Mouse (Mus musculus) C2C12 (cell line): ENCODE results near the gene Abhd12. TPM values are rescaled to one million over a fixed set of nuclear protein-coding genes. Genes with fewer than 3 reads are reported as not detected.
"Not testable (repeated sequence)": the region's sequence is repeated elsewhere in the genome, so short reads cannot be mapped to it uniquely, and the experiment has no call there.

Source experiments
- H3K27me3 ChIP-seq: one replicate; pipeline ENCODE4 v1.6.1; 2011; ENCODE audit not compliant: control insufficient read depth, insufficient read depth, insufficient read length
- H3K36me3 ChIP-seq: one replicate; pipeline ENCODE4 v1.6.1; 2011; ENCODE audit not compliant: control insufficient read depth, insufficient read depth
- H3K4me3 ChIP-seq: one replicate; pipeline ENCODE4 v1.5.1; 2011; ENCODE audit warnings: mild to moderate bottlenecking, control low read depth; ENCODE audit not compliant: poor library complexity, insufficient read depth, severe bottlenecking
- H3K79me2 ChIP-seq: one replicate; pipeline ENCODE4 v1.6.1; 2011; ENCODE audit not compliant: control insufficient read depth, insufficient read depth
- H3K79me3 ChIP-seq: one replicate; pipeline ENCODE4 v1.6.1; 2011; ENCODE audit warnings: low read depth, control low read depth
- H3ac ChIP-seq: one replicate; pipeline ENCODE3; 2011; ENCODE audit warnings: low read depth; ENCODE audit not compliant: control insufficient read depth, insufficient read length
- CEBPB ChIP-seq: IDR thresholded peaks from one replicate; pipeline ENCODE4 v1.6.1; 2011; ENCODE audit warnings: low read depth, mild to moderate bottlenecking, control low read depth, moderate library complexity
- CTCF ChIP-seq: IDR thresholded peaks from one replicate; pipeline ENCODE4 v1.5.1; 2011; ENCODE audit not compliant: control insufficient read depth, insufficient read depth, insufficient read length
- FOSL1 ChIP-seq: IDR thresholded peaks from one replicate; pipeline ENCODE4 v1.8.0; 2011; ENCODE audit warnings: mild to moderate bottlenecking, low read length; ENCODE audit not compliant: poor library complexity, insufficient read depth, severe bottlenecking
- MAX ChIP-seq: IDR thresholded peaks from one replicate; pipeline ENCODE4 v1.6.1; 2011; ENCODE audit warnings: mild to moderate bottlenecking, control low read depth
- MYOD1 ChIP-seq: IDR thresholded peaks from one replicate; pipeline ENCODE4 v1.6.1; 2011; ENCODE audit warnings: low read depth; ENCODE audit not compliant: control insufficient read depth, insufficient read length
- MYOG ChIP-seq: IDR thresholded peaks from one replicate; pipeline ENCODE4 v1.6.1; 2011; ENCODE audit not compliant: control insufficient read depth, insufficient read length; ENCODE audit errors: extremely low read depth
- USF1 ChIP-seq: IDR thresholded peaks from one replicate; pipeline ENCODE4 v1.6.1; 2011; ENCODE audit warnings: low read depth, mild to moderate bottlenecking, control low read depth, moderate library complexity
- long read RNA-seq, 2 experiments: library from polyadenylated mRNA; unstranded; transcript quantifications; one replicate each; pipeline ENCODE4 v2.0.0; 2019 to 2020
- polyA plus RNA-seq: library from polyadenylated mRNA; unstranded; fragments of >200 nt; fragmentation: generic; extraction: Trizol; gene quantifications from one replicate; pipeline ENCODE4 v1.2.1, GENCODE M21; 2012; ENCODE audit warnings: missing spikeins

The Abhd12 gene
- polyA plus RNA-seq, result 62.7 TPM
- long read RNA-seq, experiment 1, transcript Abhd12-201 (13 exons, 1,999 nt), result major isoform, 47 of 72 reads
- long read RNA-seq, experiment 1, partial matches to known transcripts, result 4 of 72 reads
- long read RNA-seq, experiment 1, other reads (novel, unspliced or antisense), result 18 of 72 reads
- long read RNA-seq, experiment 2, transcript Abhd12-201 (13 exons, 1,999 nt), result major isoform, 289 of 321 reads
- long read RNA-seq, experiment 2, partial matches to known transcripts, result 1 of 321 reads
- long read RNA-seq, experiment 2, other reads (novel, unspliced or antisense), result 28 of 321 reads

- H3K27me3 ChIP-seq, result no peaks in the 10 kb centered on the region
- H3K79me3 ChIP-seq, result peaks cover 24% of the 10 kb centered on the region
- peaks cover 46% of the 10 kb centered on the region for H3K79me2 ChIP-seq
- H3K36me3 ChIP-seq, result peaks cover 11% of the 10 kb centered on the region
- H3K4me3 ChIP-seq, result peak within 1 kb of the TSS; percentile 85
- H3ac ChIP-seq, result peak within 1 kb of the TSS; percentile 99
- TF ChIP-seq CEBPB (no peak), MYOD1 (no peak), CTCF (no peak), MAX (peak; percentile 53)
These were observed at the start of gene Abhd12 for GRCm38 (mm10) chr2:150904272-150904935. Gene Abhd12, minus strand, starts transcription at chr2:150904741.

- no peak overlapping the region for H3K4me3 ChIP-seq
- peaks cover 37% of the 10 kb centered on the region for H3K36me3 ChIP-seq
- TF ChIP-seq USF1 (no peak), MYOD1 (no peak), CEBPB (no peak), MYOG (no peak), CTCF (no peak), FOSL1 (no peak), MAX (no peak)
- H3K79me3 ChIP-seq, result no peaks in the 10 kb centered on the region
- no peak overlapping the region for H3ac ChIP-seq
- H3K79me2 ChIP-seq, result no peaks in the 10 kb centered on the region
- no peaks in the 10 kb centered on the region for H3K27me3 ChIP-seq
These were observed 46.7 kb upstream of the Abhd12 start for GRCm38 (mm10) chr2:150951201-150951600.

- H3ac ChIP-seq, result no peak overlapping the region
- peaks cover 32% of the 10 kb centered on the region for H3K36me3 ChIP-seq
- H3K4me3 ChIP-seq, result no peak overlapping the region
- TF ChIP-seq CEBPB (no peak), MAX (no peak), FOSL1 (no peak), MYOD1 (no peak), CTCF (no peak), USF1 (no peak), MYOG (no peak)
- H3K27me3 ChIP-seq, result no peaks in the 10 kb centered on the region
- H3K79me2 ChIP-seq, result no peaks in the 10 kb centered on the region
- no peaks in the 10 kb centered on the region for H3K79me3 ChIP-seq
These were observed 45.5 kb upstream of the Abhd12 start for GRCm38 (mm10) chr2:150950056-150950455.

- TF ChIP-seq MYOG (no peak), CEBPB (no peak), USF1 (no peak), FOSL1 (no peak), CTCF (no peak), MYOD1 (no peak), MAX (no peak)
- no peak overlapping the region for H3K4me3 ChIP-seq
- H3K27me3 ChIP-seq, result no peaks in the 10 kb centered on the region
- peaks cover 32% of the 10 kb centered on the region for H3K36me3 ChIP-seq
- H3K79me3 ChIP-seq, result no peaks in the 10 kb centered on the region
- no peak overlapping the region for H3ac ChIP-seq
- no peaks in the 10 kb centered on the region for H3K79me2 ChIP-seq
These were observed 45.1 kb upstream of the Abhd12 start for GRCm38 (mm10) chr2:150949652-150950051.

GRCm38 (mm10) chr2:150948786-150949185, 44.2 kb upstream of the Abhd12 start:
- Histone ChIP-seq H3K79me2 (no peaks in the 10 kb centered on the region), H3ac (no peak overlapping the region), H3K79me3 (no peaks in the 10 kb centered on the region), H3K36me3 (peaks cover 32% of the 10 kb centered on the region), H3K27me3 (no peaks in the 10 kb centered on the region), H3K4me3 (no peak overlapping the region)
- no peak for TF ChIP-seq CTCF
- TF ChIP-seq CEBPB, result no peak
- TF ChIP-seq MAX, result no peak
- TF ChIP-seq MYOD1, result no peak
- TF ChIP-seq FOSL1, result no peak
- no peak for TF ChIP-seq USF1
- TF ChIP-seq MYOG, result no peak

GRCm38 (mm10) chr2:150947880-150948611, 43.5 kb upstream of the Abhd12 start:
- peaks cover 29% of the 10 kb centered on the region for H3K36me3 ChIP-seq
- H3K4me3 ChIP-seq, H3K27me3 ChIP-seq, H3K79me3 ChIP-seq, H3K79me2 ChIP-seq, H3ac ChIP-seq: not testable (repeated sequence)

GRCm38 (mm10) chr2:150947341-150947740, 42.8 kb upstream of the Abhd12 start:
- not testable (repeated sequence) for H3K4me3 ChIP-seq, H3K79me3 ChIP-seq, H3ac ChIP-seq, H3K79me2 ChIP-seq, H3K27me3 ChIP-seq
- peaks cover 22% of the 10 kb centered on the region for H3K36me3 ChIP-seq
